Mouse (Mus musculus): ENCODE measurements at regions not wholly inside any gene's neighbourhood (a gene's known extent, or its start where the extent isn't known, plus 50 kb on each side); places are given as distances from the start of the nearest gene placed in this dataset.

GRCm38 (mm10) chr1:190316175-190316574, 145.7 kb upstream of the Prox1 start:
- TF ChIP-seq CTCF (IDR thresholded peaks at IDR 0.05; ENCODE audit: low read depth, low read length) (no peak), POLR2A (IDR thresholded peaks at IDR 0.05; ENCODE audit: insufficient read depth, low read length) (no peak)

Measured in ES-Bruce4 (cell line).